Mouse (Mus musculus): ENCODE measurements around the gene 1810065E05Rik.

DNA sequence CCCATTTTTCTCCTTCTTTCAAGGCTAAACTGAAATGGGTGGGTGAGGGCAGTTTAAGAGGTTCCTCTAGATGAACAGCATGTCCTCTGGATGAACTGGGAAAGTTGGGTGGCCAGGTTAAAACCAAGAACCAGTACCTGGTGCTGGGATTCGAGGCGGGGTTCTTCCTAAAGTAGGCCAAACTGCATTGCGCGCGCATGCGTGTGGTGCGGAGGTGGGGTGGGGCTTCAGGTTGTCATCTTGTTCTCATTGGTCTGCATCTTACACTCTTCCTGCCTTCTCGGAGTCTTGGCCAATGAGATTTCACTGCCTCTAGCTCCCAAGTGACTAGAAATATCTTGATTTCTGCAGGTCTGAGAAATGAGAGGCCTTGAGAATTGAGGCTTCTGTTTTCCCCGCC is 31.8 kb downstream of the 1810065E05Rik start, which contains the start of gene Lypd9:
- TF ChIP-seq CTCF (IDR thresholded peaks at IDR 0.05; ENCODE audit: borderline replicate concordance, insufficient read depth, low read length) (no peak), POLR2A (IDR thresholded peaks at IDR 0.05; ENCODE audit: low read depth, low read length) (no peak)

Data from embryonic fibroblast, embryonic 13.5 days (primary cell).